Mouse (Mus musculus) layer of hippocampus, adult 9-11 months (tissue): ENCODE measurements around the gene Traip.
A peak's percentile ranks its signal among the peaks of the same experiment; 100 is the strongest.

ENCODE experiments used
- DNase-seq: peaks from one replicate; pipeline ENCODE4 v3.0.0; 2022

The Traip gene

GRCm38 (mm10) chr9:107935374-107935773, 14.6 kb upstream of the Traip start, which contains the start of gene Camkv:
Gene Camkv (plus strand): TSS chr9:107935674.
- DNase-seq = no peak

- peak; percentile 57 for DNase-seq
Observed at GRCm38 (mm10) chr9:107935790-107936214, 14.1 kb upstream of the Traip start.

GRCm38 (mm10) chr9:107936215-107936822, 13.6 kb upstream of the Traip start:
- DNase-seq = peak; percentile 61

GRCm38 (mm10) chr9:107936831-107937230, 13.1 kb upstream of the Traip start:
- no peak for DNase-seq

- peak; percentile 72 for DNase-seq
Observed at GRCm38 (mm10) chr9:107947241-107948194, 2.4 kb upstream of the Traip start.

- DNase-seq = no peak
Observed at GRCm38 (mm10) chr9:107949184-107949921, 583 bp upstream of the Traip start.

- DNase-seq = peak; percentile 93
Observed at GRCm38 (mm10) chr9:107950460-107951355, 772 bp downstream of the Traip start.

GRCm38 (mm10) chr9:107955613-107956289, 5.8 kb downstream of the Traip start:
- no peak for DNase-seq

- DNase-seq = no peak
Observed at GRCm38 (mm10) chr9:107957141-107957540, 7.2 kb downstream of the Traip start.

GRCm38 (mm10) chr9:107959896-107960295, 10.0 kb downstream of the Traip start:
- DNase-seq = no peak

- no peak for DNase-seq
Observed at GRCm38 (mm10) chr9:107960928-107961327, 11.0 kb downstream of the Traip start.

GRCm38 (mm10) chr9:107961351-107961762, 11.4 kb downstream of the Traip start:
- DNase-seq = peak; percentile 91

GRCm38 (mm10) chr9:107961881-107962280, 11.9 kb downstream of the Traip start:
- DNase-seq = peak; percentile 86

- DNase-seq = no peak
Observed at GRCm38 (mm10) chr9:107962916-107963315, 13.0 kb downstream of the Traip start.

GRCm38 (mm10) chr9:107963700-107964099, 13.8 kb downstream of the Traip start:
- DNase-seq = peak; percentile 75

GRCm38 (mm10) chr9:107964681-107965080, 14.7 kb downstream of the Traip start:
- no peak for DNase-seq

GRCm38 (mm10) chr9:107966676-107967075, 16.7 kb downstream of the Traip start:
- DNase-seq = no peak

GRCm38 (mm10) chr9:107967437-107967836, 17.5 kb downstream of the Traip start:
- DNase-seq = no peak

- no peak for DNase-seq
Observed at GRCm38 (mm10) chr9:107968531-107968930, 18.6 kb downstream of the Traip start.

- no peak for DNase-seq
Observed at GRCm38 (mm10) chr9:107970311-107970710, 20.4 kb downstream of the Traip start.
